Mouse (Mus musculus) ES-E14 (cell line): ENCODE measurements around the gene Ddx39b.

Experiments used
- CHD2 ChIP-seq: IDR thresholded peaks from 2 replicates; pipeline ENCODE4 v1.6.1; 2014; ENCODE audit warnings: mild to moderate bottlenecking, low read depth, low read length, inconsistent platforms
- MAFK ChIP-seq: IDR thresholded peaks from 2 replicates; pipeline ENCODE4 v1.6.1; 2014; ENCODE audit warnings: mild to moderate bottlenecking, low read depth, low read length, inconsistent platforms; ENCODE audit not compliant: insufficient read depth
- ZC3H11A ChIP-seq: IDR thresholded peaks from 2 replicates; pipeline ENCODE4 v1.6.1; 2012; ENCODE audit warnings: low read depth, mild to moderate bottlenecking, inconsistent platforms, low read length, borderline replicate concordance
- ZNF384 ChIP-seq: IDR thresholded peaks from 2 replicates; pipeline ENCODE4 v1.6.1; 2012; ENCODE audit warnings: low read depth, low read length, inconsistent platforms

- no peak for TF ChIP-seq ZC3H11A
- TF ChIP-seq ZNF384: no peak
- TF ChIP-seq MAFK: no peak
- TF ChIP-seq CHD2: no peak
These were observed 6.6 kb upstream of the Ddx39b start for GRCm38 (mm10) chr17:35234903-35235302.
